Mouse (Mus musculus) E14TG2a.4 (cell line): ENCODE results near the gene Sptbn4.

Experiments
- CTCF ChIP-seq: conservative IDR thresholded peaks from 2 replicates; pipeline ENCODE4 v1.5.1; 2014; ENCODE audit warnings: low read length
- POU5F1 ChIP-seq: IDR thresholded peaks from 2 replicates; pipeline ENCODE4 v1.6.1; 2014; ENCODE audit warnings: low read length, borderline replicate concordance

DNA sequence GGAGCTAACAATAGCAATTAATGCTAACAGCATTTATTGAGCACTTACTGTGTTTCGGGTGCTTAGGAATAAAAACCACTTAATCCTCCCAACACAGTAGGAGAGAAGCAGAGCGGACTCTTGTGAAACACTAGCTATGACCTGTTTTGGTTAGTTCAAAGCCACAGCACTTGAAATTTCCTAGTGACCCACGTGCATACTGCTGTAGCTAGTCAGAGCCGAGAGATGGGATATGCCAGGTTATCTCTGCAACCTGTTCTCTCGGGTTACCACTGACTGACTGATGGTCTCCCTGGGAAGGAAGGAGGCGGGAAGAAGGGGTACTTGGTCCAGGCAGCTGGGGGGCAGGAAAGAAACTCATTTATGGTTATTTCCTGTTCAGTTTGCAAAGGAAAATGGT is 13.0 kb upstream of the Sptbn4 start:
- TF ChIP-seq CTCF (no peak), POU5F1 (no peak)
